Mouse (Mus musculus): ENCODE results near the gene Fez2. TPM values are rescaled to one million over a fixed set of nuclear protein-coding genes. Genes with fewer than 3 reads are reported as not detected.

The Fez2 gene
- polyA plus RNA-seq, 1 experiment: 31.7 TPM

DNA sequence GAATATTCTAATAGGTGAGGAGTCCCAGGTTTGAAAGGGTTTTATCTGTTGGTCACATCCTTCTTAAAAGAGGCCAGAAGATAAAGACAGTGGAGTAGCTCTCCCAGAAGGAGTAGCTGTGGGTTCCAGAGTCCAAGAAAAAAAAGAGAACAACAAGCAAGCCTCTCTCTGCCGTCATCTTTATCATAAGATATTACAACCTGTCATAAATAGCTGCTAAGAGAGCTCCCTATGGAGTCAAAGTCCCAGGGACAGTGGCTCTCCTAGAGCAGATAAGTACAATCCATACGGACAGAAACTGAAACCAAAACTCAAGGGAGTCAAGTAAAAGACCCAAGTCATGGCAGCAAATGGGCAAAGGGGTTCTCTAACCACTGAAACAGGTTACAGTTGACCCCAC lies 2.7 kb downstream of the Fez2 start:
- H3K27ac ChIP-seq (ENCODE audit: insufficient read depth, low read depth, low read length): peak overlapping the region; percentile 99
- H3K36me3 ChIP-seq (ENCODE audit: control insufficient read depth, insufficient read depth, low read length): peaks cover 19% of the 10 kb centered on the region
- peaks cover 20% of the 10 kb centered on the region; the same call in 1 of the 2 replicates for H3K4me1 ChIP-seq (ENCODE audit: control insufficient read depth, insufficient read depth, insufficient read length, low read length)
- no peaks in the 10 kb centered on the region for H3K27me3 ChIP-seq (ENCODE audit: control insufficient read depth, insufficient read depth, low read length)
- H3K4me3 ChIP-seq (ENCODE audit: low read depth, low read length): no peak overlapping the region
- TF ChIP-seq POLR2A (IDR thresholded peaks at IDR 0.05; ENCODE audit: low read depth, low read length) (no peak), CTCF (IDR thresholded peaks at IDR 0.05; ENCODE audit: extremely low read depth, insufficient read length, insufficient replicate concordance, low read depth, low read length) (no peak)
- WGBS: 28% methylated on average over 2 of the region's 2 CpGs

DNA sequence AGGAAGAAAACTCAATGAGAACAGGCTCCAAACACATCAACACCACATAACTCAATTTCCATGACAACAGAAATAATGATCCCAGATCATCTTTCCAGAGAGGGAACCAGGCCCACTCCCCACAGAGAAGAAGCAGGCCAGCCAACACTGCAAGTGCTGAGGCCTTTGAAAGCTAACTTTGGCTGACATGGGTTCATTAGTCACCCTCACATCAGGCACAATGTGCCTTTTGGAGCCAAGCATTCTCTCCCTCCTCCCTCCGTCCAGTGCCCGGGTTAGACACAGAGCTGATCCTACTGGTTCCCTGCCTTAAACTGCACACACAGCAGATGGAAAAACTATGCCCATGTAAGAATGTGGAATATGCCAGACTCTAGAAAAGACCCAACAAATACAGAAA lies 8.1 kb downstream of the Fez2 start:
- Histone ChIP-seq H3K27me3 (ENCODE audit: control insufficient read depth, insufficient read depth, low read length) (no peaks in the 10 kb centered on the region), H3K4me1 (ENCODE audit: control insufficient read depth, insufficient read depth, insufficient read length, low read length) (peaks cover 33% of the 10 kb centered on the region), H3K27ac (ENCODE audit: insufficient read depth, low read depth, low read length) (no peak overlapping the region), H3K36me3 (ENCODE audit: control insufficient read depth, insufficient read depth, low read length) (peaks cover 25% of the 10 kb centered on the region), H3K4me3 (ENCODE audit: low read depth, low read length) (no peak overlapping the region)
- TF ChIP-seq CTCF (IDR thresholded peaks at IDR 0.05; ENCODE audit: extremely low read depth, insufficient read length, insufficient replicate concordance, low read depth, low read length): no peak
- TF ChIP-seq POLR2A (IDR thresholded peaks at IDR 0.05; ENCODE audit: low read depth, low read length): no peak
- WGBS: 82% methylated on average over 2 of the region's 2 CpGs

DNA sequence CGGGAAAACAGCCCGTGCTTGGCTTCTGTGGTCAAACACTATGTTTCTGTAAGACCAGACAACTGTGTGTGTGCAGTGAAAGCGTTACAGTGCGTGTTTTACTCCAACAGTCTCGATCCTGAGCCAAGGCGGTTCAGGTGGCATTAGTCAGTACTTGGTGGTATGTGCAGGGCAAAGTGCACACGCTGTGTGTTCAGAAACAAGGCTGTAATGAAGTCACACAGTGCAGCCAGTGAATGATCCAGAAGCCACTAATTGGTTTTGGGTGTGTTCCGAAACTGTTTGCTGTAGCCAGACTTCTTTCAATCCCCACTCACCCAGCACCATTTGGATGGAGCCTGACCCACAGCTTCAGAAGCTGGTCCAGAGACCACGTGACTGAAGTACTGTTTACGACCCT lies 9.6 kb downstream of the Fez2 start:
- no peak overlapping the region for H3K4me3 ChIP-seq (ENCODE audit: low read depth, low read length)
- no peak for TF ChIP-seq CTCF (IDR thresholded peaks at IDR 0.05; ENCODE audit: extremely low read depth, insufficient read length, insufficient replicate concordance, low read depth, low read length)
- TF ChIP-seq POLR2A (IDR thresholded peaks at IDR 0.05; ENCODE audit: low read depth, low read length): no peak
- H3K27ac ChIP-seq (ENCODE audit: insufficient read depth, low read depth, low read length): peak overlapping the region; percentile 61

DNA sequence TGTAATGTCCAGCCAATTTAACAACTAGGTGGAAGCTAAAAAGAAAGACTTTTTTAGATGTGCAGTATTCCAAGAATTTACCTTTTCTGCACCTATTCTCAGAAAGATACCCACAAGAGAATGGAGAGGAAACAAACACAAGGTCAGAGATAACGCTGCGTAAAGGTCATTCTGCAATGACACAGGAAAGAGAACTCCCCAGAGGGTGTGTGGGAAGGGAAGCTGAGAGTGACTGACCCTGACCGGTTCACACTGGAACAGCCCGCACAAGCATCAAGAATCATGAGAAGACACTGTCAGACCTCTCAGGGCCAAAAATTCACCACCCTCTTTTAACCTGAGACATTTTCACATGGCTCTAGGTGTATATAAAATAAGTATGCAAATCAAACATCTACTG lies 10.4 kb downstream of the Fez2 start:
- H3K27ac ChIP-seq (ENCODE audit: insufficient read depth, low read depth, low read length): peak overlapping the region; percentile 26; the same call in 1 of the 2 replicates

More for the DNA sequence above, 9.6 kb downstream of the Fez2 start:
- Histone ChIP-seq H3K4me1 (ENCODE audit: control insufficient read depth, insufficient read depth, insufficient read length, low read length) (peaks cover 31% of the 10 kb centered on the region), H3K36me3 (ENCODE audit: control insufficient read depth, insufficient read depth, low read length) (peaks cover 31% of the 10 kb centered on the region), H3K27me3 (ENCODE audit: control insufficient read depth, insufficient read depth, low read length) (no peaks in the 10 kb centered on the region)
- 62% methylated on average over 10 of the region's 10 CpGs for WGBS

DNA sequence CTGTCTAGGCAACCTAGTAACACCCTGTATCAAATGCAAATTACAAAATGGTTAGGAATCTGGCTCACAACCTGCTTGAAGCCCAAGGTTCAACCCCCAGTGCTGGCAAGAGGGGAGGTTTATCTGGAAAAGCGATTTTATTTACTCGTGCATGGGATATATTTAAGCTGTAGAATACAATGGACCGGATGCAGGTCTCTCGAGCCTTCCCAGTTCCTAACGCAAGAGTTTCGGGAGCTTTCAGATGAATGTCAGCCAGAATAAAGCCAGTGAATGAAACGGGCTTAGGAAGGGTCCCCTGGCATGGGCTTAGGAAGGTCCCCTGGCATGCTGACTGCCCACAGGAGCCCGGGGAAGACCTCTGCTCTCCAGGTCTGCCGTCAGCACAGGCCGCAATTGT lies 11.1 kb downstream of the Fez2 start:
- no peak for TF ChIP-seq POLR2A (IDR thresholded peaks at IDR 0.05; ENCODE audit: low read depth, low read length)
- TF ChIP-seq CTCF (IDR thresholded peaks at IDR 0.05; ENCODE audit: extremely low read depth, insufficient read length, insufficient replicate concordance, low read depth, low read length): no peak
- peaks cover 31% of the 10 kb centered on the region for H3K36me3 ChIP-seq (ENCODE audit: control insufficient read depth, insufficient read depth, low read length)
- peaks cover 33% of the 10 kb centered on the region for H3K4me1 ChIP-seq (ENCODE audit: control insufficient read depth, insufficient read depth, insufficient read length, low read length)
- H3K27me3 ChIP-seq (ENCODE audit: control insufficient read depth, insufficient read depth, low read length): no peaks in the 10 kb centered on the region
- 89% methylated on average over 10 of the region's 10 CpGs for WGBS
- H3K27ac ChIP-seq (ENCODE audit: insufficient read depth, low read depth, low read length): no peak overlapping the region
- H3K4me3 ChIP-seq (ENCODE audit: low read depth, low read length): no peak overlapping the region

More for the DNA sequence above, 10.4 kb downstream of the Fez2 start:
- Histone ChIP-seq H3K4me1 (ENCODE audit: control insufficient read depth, insufficient read depth, insufficient read length, low read length) (peaks cover 31% of the 10 kb centered on the region), H3K36me3 (ENCODE audit: control insufficient read depth, insufficient read depth, low read length) (peaks cover 31% of the 10 kb centered on the region), H3K27me3 (ENCODE audit: control insufficient read depth, insufficient read depth, low read length) (no peaks in the 10 kb centered on the region), H3K4me3 (ENCODE audit: low read depth, low read length) (no peak overlapping the region)
- TF ChIP-seq CTCF (IDR thresholded peaks at IDR 0.05; ENCODE audit: extremely low read depth, insufficient read length, insufficient replicate concordance, low read depth, low read length) (no peak), POLR2A (IDR thresholded peaks at IDR 0.05; ENCODE audit: low read depth, low read length) (no peak)
- 67% methylated on average over 4 of the region's 4 CpGs for WGBS

DNA sequence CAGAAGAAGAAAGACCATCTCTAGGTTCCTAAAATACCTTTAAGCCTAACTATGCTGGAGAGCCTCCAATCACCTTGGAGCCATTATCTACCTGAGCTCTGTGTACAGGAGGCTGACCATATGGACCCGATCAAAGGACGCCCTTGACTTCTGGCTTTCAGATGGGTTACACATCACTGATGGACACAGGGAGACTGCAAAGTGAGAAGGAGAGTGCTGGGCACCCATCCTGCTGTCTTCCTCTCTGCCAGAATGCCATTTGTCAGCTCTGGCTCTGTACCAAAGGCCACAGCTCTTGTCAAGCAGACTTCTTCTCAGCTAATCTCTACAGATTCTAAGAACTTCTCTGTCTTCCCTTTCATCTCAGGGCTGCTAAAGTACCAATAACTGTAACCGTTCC lies 12.6 kb downstream of the Fez2 start:
- H3K36me3 ChIP-seq (ENCODE audit: control insufficient read depth, insufficient read depth, low read length): peaks cover 24% of the 10 kb centered on the region
- peaks cover 46% of the 10 kb centered on the region for H3K4me1 ChIP-seq (ENCODE audit: control insufficient read depth, insufficient read depth, insufficient read length, low read length)
- no peak overlapping the region for H3K27ac ChIP-seq (ENCODE audit: insufficient read depth, low read depth, low read length)
- H3K4me3 ChIP-seq (ENCODE audit: low read depth, low read length): no peak overlapping the region
- TF ChIP-seq CTCF (IDR thresholded peaks at IDR 0.05; ENCODE audit: extremely low read depth, insufficient read length, insufficient replicate concordance, low read depth, low read length) (no peak), POLR2A (IDR thresholded peaks at IDR 0.05; ENCODE audit: low read depth, low read length) (no peak)
- WGBS: 75% methylated on average over 3 of the region's 3 CpGs
- H3K27me3 ChIP-seq (ENCODE audit: control insufficient read depth, insufficient read depth, low read length): no peaks in the 10 kb centered on the region

DNA sequence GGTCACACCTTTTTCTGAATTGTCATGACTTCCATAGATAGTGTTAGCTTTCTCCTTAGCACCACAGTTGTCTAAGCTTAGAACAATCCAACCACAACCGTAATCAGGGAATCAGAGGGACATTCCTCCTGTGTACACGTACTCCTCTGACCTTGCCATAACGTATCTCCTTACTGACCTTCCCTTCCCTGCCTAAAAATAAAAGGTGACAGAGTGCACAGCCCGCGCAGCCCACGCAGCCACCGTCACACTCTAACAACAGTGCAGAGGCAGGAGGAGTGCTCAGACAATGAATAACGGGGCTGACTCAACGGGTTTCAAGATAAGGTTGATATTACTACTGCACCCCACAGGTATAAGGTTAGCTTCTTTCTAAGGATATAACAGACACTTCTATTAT lies 14.1 kb downstream of the Fez2 start:
- Histone ChIP-seq H3K36me3 (ENCODE audit: control insufficient read depth, insufficient read depth, low read length) (peaks cover 23% of the 10 kb centered on the region), H3K27me3 (ENCODE audit: control insufficient read depth, insufficient read depth, low read length) (no peaks in the 10 kb centered on the region), H3K27ac (ENCODE audit: insufficient read depth, low read depth, low read length) (0 out of 2 replicates have a peak overlapping the region, but pooled peaks have one; percentile 37), H3K4me1 (ENCODE audit: control insufficient read depth, insufficient read depth, insufficient read length, low read length) (peaks cover 42% of the 10 kb centered on the region), H3K4me3 (ENCODE audit: low read depth, low read length) (no peak overlapping the region)
- TF ChIP-seq CTCF (IDR thresholded peaks at IDR 0.05; ENCODE audit: extremely low read depth, insufficient read length, insufficient replicate concordance, low read depth, low read length) (no peak), POLR2A (IDR thresholded peaks at IDR 0.05; ENCODE audit: low read depth, low read length) (no peak)
- WGBS: 73% methylated on average over 9 of the region's 9 CpGs
